Mouse (Mus musculus): ENCODE results near the gene Rcan3. TPM values are rescaled to one million over a fixed set of nuclear protein-coding genes. Genes with fewer than 3 reads are reported as not detected.

The Rcan3 gene
- polyA plus RNA-seq, 1 experiment from 2014 or later, result 15.2 TPM

DNA sequence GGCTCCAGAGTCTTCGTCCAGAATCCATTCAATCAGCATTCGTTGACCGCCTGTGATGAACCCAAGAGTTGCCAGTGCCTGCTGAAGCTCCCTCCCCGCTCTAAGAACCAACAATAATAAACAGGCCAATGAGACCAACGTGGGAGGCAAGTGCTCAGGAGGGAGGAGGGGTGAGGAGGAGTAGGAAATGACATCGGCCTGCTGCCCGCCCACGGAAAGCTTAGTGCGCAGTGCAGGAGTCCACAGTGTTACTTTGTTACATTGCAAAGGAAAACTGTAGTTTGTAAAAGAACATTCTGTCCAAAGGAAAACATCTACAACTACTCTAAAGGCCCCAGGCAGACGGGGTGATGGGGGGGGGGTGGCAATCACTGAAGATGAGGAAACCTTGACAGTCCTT lies 29.6 kb downstream of the Rcan3 start:
- Histone ChIP-seq H3K9me3 (ENCODE audit: control insufficient read depth, low read length) (no peaks in the 10 kb centered on the region), H3K27me3 (ENCODE audit: control insufficient read depth, insufficient read depth, low read length) (no peaks in the 10 kb centered on the region), H3K4me1 (ENCODE audit: control insufficient read depth, insufficient read depth, low read length) (no peaks in the 10 kb centered on the region), H3K4me3 (ENCODE audit: low read length) (no peak overlapping the region), H3K27ac (ENCODE audit: low read depth, low read length) (no peak overlapping the region), H3K9ac (ENCODE audit: low read depth, low read length) (no peak overlapping the region), H3K4me2 (replicated peaks; ENCODE audit: low read depth, low read length) (no peak overlapping the region), H3K36me3 (ENCODE audit: control insufficient read depth, insufficient read depth, low read length) (no peaks in the 10 kb centered on the region)
- no peak for ATAC-seq (ENCODE audit: low FRiP score, low TSS enrichment)
- 61% methylated on average over 10 of the region's 10 CpGs for WGBS

DNA sequence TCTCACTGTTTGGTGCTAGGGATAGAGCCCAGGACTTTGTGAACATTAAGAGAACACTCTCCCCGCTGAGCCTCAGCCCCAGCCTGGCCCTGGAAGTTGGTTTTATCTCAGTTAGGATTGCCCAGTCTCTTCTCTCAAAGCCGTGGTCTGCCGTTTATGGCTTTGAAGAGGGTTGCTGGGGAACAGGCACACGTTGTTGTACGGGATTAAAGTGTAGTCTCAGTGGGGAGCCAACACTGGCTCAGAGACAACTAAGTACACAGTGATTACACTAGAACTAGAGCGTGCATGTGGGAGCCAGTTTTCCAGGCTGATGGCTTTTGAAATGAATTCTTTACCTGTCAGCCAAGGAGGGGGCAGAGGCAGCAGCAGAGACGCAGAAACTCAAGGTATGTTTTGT lies 31.8 kb downstream of the Rcan3 start:
- Histone ChIP-seq H3K9ac (ENCODE audit: low read depth, low read length) (no peak overlapping the region), H3K36me3 (ENCODE audit: control insufficient read depth, insufficient read depth, low read length) (no peaks in the 10 kb centered on the region), H3K27ac (ENCODE audit: low read depth, low read length) (no peak overlapping the region), H3K27me3 (ENCODE audit: control insufficient read depth, insufficient read depth, low read length) (peaks cover 12% of the 10 kb centered on the region), H3K4me2 (replicated peaks; ENCODE audit: low read depth, low read length) (no peak overlapping the region), H3K9me3 (ENCODE audit: control insufficient read depth, low read length) (no peaks in the 10 kb centered on the region), H3K4me3 (ENCODE audit: low read length) (no peak overlapping the region), H3K4me1 (ENCODE audit: control insufficient read depth, insufficient read depth, low read length) (no peaks in the 10 kb centered on the region)
- no peak for ATAC-seq (ENCODE audit: low FRiP score, low TSS enrichment)
- 29% methylated on average over 7 of the region's 7 CpGs for WGBS

DNA sequence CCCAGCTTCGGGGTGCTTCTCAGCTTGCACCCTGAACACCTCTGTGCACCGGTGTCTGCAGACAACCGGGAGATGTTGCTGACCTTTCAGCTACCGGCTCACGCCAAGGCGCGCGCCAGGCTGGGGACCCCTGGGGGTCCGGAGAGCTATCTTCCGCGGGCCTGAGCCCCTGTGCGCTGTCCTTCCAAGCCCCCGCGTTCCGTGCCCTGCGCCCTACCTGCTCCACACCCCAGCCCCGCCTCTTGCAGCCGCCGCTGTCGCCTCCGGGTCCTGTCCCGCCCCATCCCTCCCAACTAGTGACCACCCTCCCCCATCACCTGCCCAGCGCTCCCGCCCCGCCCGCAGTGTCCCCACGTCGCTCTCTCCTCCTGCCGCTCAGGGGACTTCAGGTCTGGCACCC lies 35.7 kb downstream of the Rcan3 start, which contains the start of gene Ncmap:
Gene Ncmap, minus strand, starts transcription at position 237 of the 400 bp plus-strand sequence.
- peak within 1 kb of the TSS; percentile 42 for H3K9ac ChIP-seq (ENCODE audit: low read depth, low read length)
- H3K4me3 ChIP-seq (ENCODE audit: low read length), result peak within 1 kb of the TSS; percentile 46
- no peaks in the 10 kb centered on the region for H3K36me3 ChIP-seq (ENCODE audit: control insufficient read depth, insufficient read depth, low read length)
- H3K9me3 ChIP-seq (ENCODE audit: control insufficient read depth, low read length), result no peaks in the 10 kb centered on the region
- peaks cover 12% of the 10 kb centered on the region for H3K27me3 ChIP-seq (ENCODE audit: control insufficient read depth, insufficient read depth, low read length)
- H3K4me2 ChIP-seq (replicated peaks; ENCODE audit: low read depth, low read length), result peak within 1 kb of the TSS; percentile 79
- H3K4me1 ChIP-seq (ENCODE audit: control insufficient read depth, insufficient read depth, low read length), result no peaks in the 10 kb centered on the region
- WGBS, result under 1% methylated on average over 29 of the region's 29 CpGs
- peak; percentile 32; the same call in 1 of the 2 replicates for ATAC-seq (ENCODE audit: low FRiP score, low TSS enrichment)
- no peak within 1 kb of the TSS for H3K27ac ChIP-seq (ENCODE audit: low read depth, low read length)

DNA sequence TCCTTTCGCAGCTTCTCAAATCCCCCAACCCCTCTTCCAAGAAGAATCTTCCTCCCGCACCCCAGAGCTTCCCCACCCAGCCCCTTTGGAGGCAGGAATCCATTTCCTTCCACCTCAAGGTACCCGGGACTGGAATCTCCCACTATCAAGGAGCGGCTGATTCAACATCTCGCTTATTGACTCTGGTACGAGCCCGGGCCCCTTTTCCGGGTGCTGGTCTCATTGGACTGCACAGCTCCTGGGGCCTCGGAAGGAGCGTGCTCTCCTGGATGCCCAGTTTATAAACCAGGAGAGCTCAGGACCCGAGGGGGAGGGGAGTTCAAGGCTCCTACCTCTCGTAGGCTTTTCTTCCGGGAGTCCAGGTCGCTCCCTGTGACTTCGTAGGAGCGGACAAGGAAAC lies 36.1 kb downstream of the Rcan3 start:
- no peaks in the 10 kb centered on the region for H3K4me1 ChIP-seq (ENCODE audit: control insufficient read depth, insufficient read depth, low read length)
- 3% methylated on average over 16 of the region's 16 CpGs for WGBS
- peak overlapping the region; percentile 42 for H3K9ac ChIP-seq (ENCODE audit: low read depth, low read length)
- H3K27ac ChIP-seq (ENCODE audit: low read depth, low read length), result no peak overlapping the region
- no peak for ATAC-seq (ENCODE audit: low FRiP score, low TSS enrichment)
- peak overlapping the region; percentile 79 for H3K4me2 ChIP-seq (replicated peaks; ENCODE audit: low read depth, low read length)
- peaks cover 12% of the 10 kb centered on the region for H3K27me3 ChIP-seq (ENCODE audit: control insufficient read depth, insufficient read depth, low read length)
- peak overlapping the region; percentile 46 for H3K4me3 ChIP-seq (ENCODE audit: low read length)
- H3K36me3 ChIP-seq (ENCODE audit: control insufficient read depth, insufficient read depth, low read length), result no peaks in the 10 kb centered on the region
- H3K9me3 ChIP-seq (ENCODE audit: control insufficient read depth, low read length), result no peaks in the 10 kb centered on the region

DNA sequence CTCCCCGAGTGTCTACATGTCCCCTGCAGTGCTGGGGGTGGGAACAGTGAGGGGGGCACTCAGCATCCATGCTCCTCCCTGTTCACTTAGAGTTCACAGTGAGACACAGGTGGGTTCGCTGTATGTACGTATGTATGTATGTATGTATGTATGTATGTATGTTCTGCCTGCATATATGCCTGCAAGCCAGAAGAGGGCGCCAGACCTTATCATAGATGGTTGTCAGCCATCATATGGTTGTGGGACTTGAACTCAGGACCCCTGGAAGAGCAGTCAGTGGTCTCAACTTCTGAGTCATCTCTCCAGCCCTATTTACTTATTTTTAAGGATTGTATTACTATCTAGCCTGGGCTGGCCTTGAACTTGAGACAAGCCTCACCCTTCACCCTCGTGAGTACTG lies 37.4 kb downstream of the Rcan3 start:
- H3K4me3 ChIP-seq (ENCODE audit: low read length), result no peak overlapping the region
- H3K4me2 ChIP-seq (replicated peaks; ENCODE audit: low read depth, low read length), result no peak overlapping the region
- WGBS, result 81% methylated on average over 5 of the region's 5 CpGs
- no peak overlapping the region for H3K9ac ChIP-seq (ENCODE audit: low read depth, low read length)
- no peak for ATAC-seq (ENCODE audit: low FRiP score, low TSS enrichment)
- no peak overlapping the region for H3K27ac ChIP-seq (ENCODE audit: low read depth, low read length)
- no peaks in the 10 kb centered on the region for H3K4me1 ChIP-seq (ENCODE audit: control insufficient read depth, insufficient read depth, low read length)
- no peaks in the 10 kb centered on the region for H3K36me3 ChIP-seq (ENCODE audit: control insufficient read depth, insufficient read depth, low read length)
- H3K9me3 ChIP-seq (ENCODE audit: control insufficient read depth, low read length), result no peaks in the 10 kb centered on the region
- peaks cover 12% of the 10 kb centered on the region for H3K27me3 ChIP-seq (ENCODE audit: control insufficient read depth, insufficient read depth, low read length)

DNA sequence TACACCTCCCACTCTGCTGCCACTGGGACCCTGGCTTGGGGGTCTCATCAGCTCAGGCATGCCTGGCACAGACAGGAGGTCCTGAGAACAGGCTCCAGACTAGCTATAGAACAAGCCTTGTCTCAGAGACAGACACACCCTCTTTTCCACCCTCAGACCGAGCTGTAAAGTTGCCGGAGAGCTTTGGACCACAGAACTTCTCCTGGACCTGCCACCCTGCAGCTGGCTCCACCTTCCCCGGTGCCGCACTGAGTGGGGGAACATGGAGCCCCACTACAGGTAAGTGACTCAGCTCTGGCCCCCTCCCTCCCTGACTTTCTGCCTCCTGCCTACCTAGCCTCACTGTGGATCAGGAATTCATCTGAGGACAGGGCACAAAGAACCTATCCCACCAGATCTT lies 38.3 kb downstream of the Rcan3 start:
- Histone ChIP-seq H3K4me2 (replicated peaks; ENCODE audit: low read depth, low read length) (no peak overlapping the region), H3K4me1 (ENCODE audit: control insufficient read depth, insufficient read depth, low read length) (no peaks in the 10 kb centered on the region), H3K27me3 (ENCODE audit: control insufficient read depth, insufficient read depth, low read length) (peaks cover 12% of the 10 kb centered on the region), H3K9me3 (ENCODE audit: control insufficient read depth, low read length) (no peaks in the 10 kb centered on the region), H3K9ac (ENCODE audit: low read depth, low read length) (no peak overlapping the region), H3K27ac (ENCODE audit: low read depth, low read length) (no peak overlapping the region), H3K36me3 (ENCODE audit: control insufficient read depth, insufficient read depth, low read length) (no peaks in the 10 kb centered on the region), H3K4me3 (ENCODE audit: low read length) (no peak overlapping the region)
- ATAC-seq (ENCODE audit: low FRiP score, low TSS enrichment), result no peak
- 78% methylated on average over 4 of the region's 4 CpGs for WGBS

DNA sequence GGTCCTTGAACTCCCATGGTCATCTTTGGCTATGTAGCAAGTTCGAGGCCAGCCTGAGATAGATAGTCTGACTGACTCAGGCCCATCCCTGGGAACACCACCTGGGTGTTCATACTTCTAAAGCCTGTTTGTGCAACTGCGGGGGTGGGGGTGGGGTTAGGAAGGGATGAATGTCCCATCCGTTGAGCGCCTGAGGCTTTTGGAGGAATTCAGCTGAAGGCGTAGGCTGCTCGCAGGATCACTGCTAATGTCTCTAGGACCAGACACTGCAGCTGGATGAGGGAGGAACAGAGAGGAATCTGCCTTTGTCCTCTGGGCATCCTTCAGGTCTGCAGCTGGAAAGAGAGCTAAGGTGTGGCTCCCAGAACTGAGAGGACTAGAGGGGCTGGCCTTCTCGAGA lies 39.0 kb downstream of the Rcan3 start:
- H3K36me3 ChIP-seq (ENCODE audit: control insufficient read depth, insufficient read depth, low read length), result no peaks in the 10 kb centered on the region
- no peak overlapping the region for H3K4me3 ChIP-seq (ENCODE audit: low read length)
- no peak overlapping the region for H3K9ac ChIP-seq (ENCODE audit: low read depth, low read length)
- no peak overlapping the region for H3K4me2 ChIP-seq (replicated peaks; ENCODE audit: low read depth, low read length)
- ATAC-seq (ENCODE audit: low FRiP score, low TSS enrichment), result no peak
- H3K27me3 ChIP-seq (ENCODE audit: control insufficient read depth, insufficient read depth, low read length), result peaks cover 12% of the 10 kb centered on the region
- H3K27ac ChIP-seq (ENCODE audit: low read depth, low read length), result no peak overlapping the region
- H3K4me1 ChIP-seq (ENCODE audit: control insufficient read depth, insufficient read depth, low read length), result no peaks in the 10 kb centered on the region
- WGBS, result 87% methylated on average over 7 of the region's 7 CpGs
- H3K9me3 ChIP-seq (ENCODE audit: control insufficient read depth, low read length), result no peaks in the 10 kb centered on the region

DNA sequence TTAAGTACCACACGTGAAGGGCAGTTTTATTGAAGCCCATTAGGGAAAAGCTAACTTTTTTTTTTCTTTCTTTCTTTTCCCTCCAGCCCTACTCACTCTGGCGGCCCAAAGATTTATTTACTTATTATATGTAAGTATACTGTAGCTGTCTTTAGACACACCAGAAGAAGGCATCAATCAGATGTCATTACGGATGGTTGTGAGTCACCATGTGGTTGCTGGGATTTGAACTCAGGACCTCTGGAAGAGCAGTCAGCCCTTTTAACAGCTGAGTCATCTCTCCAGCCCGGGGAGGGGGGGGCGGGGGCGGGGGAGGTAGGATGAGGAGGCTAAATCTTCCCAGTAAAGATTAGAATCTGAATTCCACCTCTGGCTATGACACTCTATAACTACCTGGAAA lies 40.3 kb downstream of the Rcan3 start:
- Histone ChIP-seq H3K4me1 (ENCODE audit: control insufficient read depth, insufficient read depth, low read length) (no peaks in the 10 kb centered on the region), H3K4me3 (ENCODE audit: low read length) (no peak overlapping the region), H3K9ac (ENCODE audit: low read depth, low read length) (no peak overlapping the region), H3K9me3 (ENCODE audit: control insufficient read depth, low read length) (no peaks in the 10 kb centered on the region), H3K4me2 (replicated peaks; ENCODE audit: low read depth, low read length) (no peak overlapping the region), H3K27me3 (ENCODE audit: control insufficient read depth, insufficient read depth, low read length) (peaks cover 10% of the 10 kb centered on the region), H3K27ac (ENCODE audit: low read depth, low read length) (no peak overlapping the region), H3K36me3 (ENCODE audit: control insufficient read depth, insufficient read depth, low read length) (no peaks in the 10 kb centered on the region)
- 57% methylated on average over 6 of the region's 6 CpGs for WGBS
- ATAC-seq (ENCODE audit: low FRiP score, low TSS enrichment), result no peak

DNA sequence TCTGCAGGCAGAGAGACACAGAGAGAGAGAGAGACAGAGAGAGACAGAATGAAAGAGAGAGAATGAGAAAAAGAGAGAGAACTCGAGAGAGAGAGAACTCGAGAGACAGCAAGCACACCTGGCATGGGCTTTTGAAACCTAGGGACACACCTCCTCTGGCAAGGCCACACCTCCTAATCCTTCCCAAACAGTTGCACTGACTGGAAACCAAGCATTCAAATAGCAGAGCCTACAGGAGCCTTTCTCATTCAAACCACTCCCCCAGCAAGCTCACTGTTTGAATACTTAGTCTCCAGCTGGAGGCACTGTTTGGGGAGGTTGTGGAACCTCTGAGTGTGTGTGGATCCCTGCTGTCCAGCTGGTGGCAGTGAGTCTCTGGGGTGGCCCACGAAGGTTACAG lies 40.9 kb downstream of the Rcan3 start:
- Histone ChIP-seq H3K27me3 (ENCODE audit: control insufficient read depth, insufficient read depth, low read length) (peaks cover 4% of the 10 kb centered on the region), H3K27ac (ENCODE audit: low read depth, low read length) (no peak overlapping the region), H3K4me1 (ENCODE audit: control insufficient read depth, insufficient read depth, low read length) (no peaks in the 10 kb centered on the region), H3K4me2 (replicated peaks; ENCODE audit: low read depth, low read length) (no peak overlapping the region), H3K4me3 (ENCODE audit: low read length) (no peak overlapping the region), H3K9me3 (ENCODE audit: control insufficient read depth, low read length) (no peaks in the 10 kb centered on the region), H3K9ac (ENCODE audit: low read depth, low read length) (no peak overlapping the region), H3K36me3 (ENCODE audit: control insufficient read depth, insufficient read depth, low read length) (no peaks in the 10 kb centered on the region)
- no peak for ATAC-seq (ENCODE audit: low FRiP score, low TSS enrichment)
- 81% methylated on average over 3 of the region's 3 CpGs for WGBS

DNA sequence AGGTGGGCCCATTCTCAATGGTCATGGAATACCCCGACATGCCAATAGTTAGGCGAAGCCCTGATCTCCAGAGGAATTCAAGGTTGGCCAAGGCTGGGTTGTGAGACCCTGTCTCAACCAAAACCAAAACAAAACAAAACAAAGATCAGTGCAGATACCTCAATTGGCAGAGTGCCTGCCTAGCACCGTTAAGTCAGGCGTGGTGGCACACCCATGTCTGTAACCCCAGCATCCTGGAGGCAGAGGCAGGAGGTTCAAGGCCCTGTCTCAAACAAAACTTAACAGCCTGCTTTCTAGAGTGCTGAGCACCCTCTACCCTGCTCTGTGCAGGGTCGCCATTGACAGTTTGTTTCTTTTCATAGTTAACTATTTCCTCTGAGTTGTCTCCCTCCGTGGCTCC lies 42.6 kb downstream of the Rcan3 start:
- Histone ChIP-seq H3K27ac (ENCODE audit: low read depth, low read length) (no peak overlapping the region), H3K4me2 (replicated peaks; ENCODE audit: low read depth, low read length) (no peak overlapping the region), H3K9ac (ENCODE audit: low read depth, low read length) (no peak overlapping the region), H3K9me3 (ENCODE audit: control insufficient read depth, low read length) (no peaks in the 10 kb centered on the region), H3K27me3 (ENCODE audit: control insufficient read depth, insufficient read depth, low read length) (no peaks in the 10 kb centered on the region), H3K4me3 (ENCODE audit: low read length) (no peak overlapping the region), H3K4me1 (ENCODE audit: control insufficient read depth, insufficient read depth, low read length) (no peaks in the 10 kb centered on the region), H3K36me3 (ENCODE audit: control insufficient read depth, insufficient read depth, low read length) (no peaks in the 10 kb centered on the region)
- ATAC-seq (ENCODE audit: low FRiP score, low TSS enrichment), result no peak
- 62% methylated on average over 6 of the region's 6 CpGs for WGBS

All from kidney, embryonic 14.5 days (tissue).